Mouse (Mus musculus) heart, embryonic 14.5 days (tissue): ENCODE data around the gene A730071L15Rik. TPM values are rescaled to one million over a fixed set of nuclear protein-coding genes. Genes with fewer than 3 reads are reported as not detected.

ENCODE experiments used
- ATAC-seq: fragments of 200-750 bp; cut with Nextera tagmentation; 2 replicates; pipeline ENCODE4 v1.8.0; 2017; ENCODE audit warnings: low read depth, moderate TSS enrichment; ENCODE audit not compliant: insufficient number of reproducible peaks, insufficient read depth, low FRiP score
- H3K27ac ChIP-seq, 2 experiments: fragments of 200-500 bp in 1 of 2; fragments of 300-500 bp in 1 of 2; sonication (generic) in 1 of 2; replicated peaks in 1 of 2; 2 replicates each; pipeline ENCODE4 v1.5.1; 2012 to 2014; ENCODE audit warnings: low read depth in 2 of 2, low read length in 2 of 2, control low read depth in 1 of 2, mild to moderate bottlenecking in 1 of 2, mixed read lengths in 1 of 2; ENCODE audit not compliant: control insufficient read depth in 1 of 2, insufficient read depth in 1 of 2
- H3K27me3 ChIP-seq: fragments of 300-500 bp; sonication (generic); 2 replicates; pipeline ENCODE4 v1.6.1; 2014; ENCODE audit warnings: mild to moderate bottlenecking, low read length, control low read depth; ENCODE audit not compliant: control insufficient read depth, insufficient read depth
- H3K36me3 ChIP-seq: fragments of 300-500 bp; sonication (generic); 2 replicates; pipeline ENCODE4 v1.6.1; 2014; ENCODE audit warnings: mild to moderate bottlenecking, control low read depth, low read length, mixed read lengths; ENCODE audit not compliant: control insufficient read depth, insufficient read depth
- H3K4me1 ChIP-seq, 2 experiments: fragments of 200-500 bp in 1 of 2; fragments of 300-500 bp in 1 of 2; sonication (generic) in 1 of 2; 2 replicates each; pipeline ENCODE4 v1.6.1; 2012 to 2014; ENCODE audit warnings: low read length in 2 of 2, control low read depth in 1 of 2, mixed read lengths in 1 of 2; ENCODE audit not compliant: control insufficient read depth in 2 of 2, insufficient read depth in 2 of 2
- H3K4me2 ChIP-seq: fragments of 300-500 bp; sonication (generic); 2 replicates; pipeline ENCODE4 v1.6.1; 2014; ENCODE audit warnings: mild to moderate bottlenecking, low read length
- H3K4me3 ChIP-seq, 2 experiments: fragments of 200-500 bp in 1 of 2; fragments of 300-500 bp in 1 of 2; sonication (generic) in 1 of 2; 2 replicates each; pipeline ENCODE4 v1.5.1; 2012 to 2014; ENCODE audit warnings: low read length in 2 of 2, mild to moderate bottlenecking in 2 of 2, control low read depth in 1 of 2, low read depth in 1 of 2, moderate library complexity in 1 of 2; ENCODE audit not compliant: control insufficient read depth in 1 of 2, insufficient read depth in 1 of 2
- H3K9ac ChIP-seq: fragments of 300-500 bp; sonication (generic); 2 replicates; pipeline ENCODE4 v1.6.1; 2014; ENCODE audit warnings: mild to moderate bottlenecking, low read length
- H3K9me3 ChIP-seq: fragments of 300-500 bp; sonication (generic); 2 replicates; pipeline ENCODE4 v1.6.1; 2016; ENCODE audit warnings: low read length, control low read depth; ENCODE audit not compliant: control insufficient read depth
- WGBS: fragments of 180-500 bp; shearing (Covaris S2); extraction: QIAGEN DNeasy Blood & Tissue Kit; methylation state at CpG from one replicate; pipeline ENCODE4 v1.1.7; 2014; 5-methylcytosine and 5-hydroxymethylcytosine counted together
- polyA plus RNA-seq: library from polyadenylated mRNA; unstranded; fragments of >200 nt; fragmentation: Nextera tagmentation; extraction: Ambion mirVana; gene quantifications from 2 replicates; pipeline ENCODE4 v1.2.1, GENCODE M21; 2014

Gene A730071L15Rik
- polyA plus RNA-seq, 1 experiment from 2014 or later, result 0.80 TPM

- Histone ChIP-seq H3K9ac (no peak overlapping the region), H3K4me2 (no peak overlapping the region), H3K36me3 (no peaks in the 10 kb centered on the region), H3K27me3 (no peaks in the 10 kb centered on the region), H3K4me1 (peaks cover 14 to 40% of the 10 kb centered on the region in 2 experiments), H3K9me3 (no peaks in the 10 kb centered on the region), H3K27ac (no peak overlapping the region), H3K4me3 (no peak overlapping the region)
- no peak for ATAC-seq
- WGBS, result 79% methylated on average over 2 of the region's 2 CpGs
These were observed 16.6 kb upstream of the A730071L15Rik start for GRCm38 (mm10) chr11:6183246-6183645.

- no peak overlapping the region for H3K9ac ChIP-seq
- no peaks in the 10 kb centered on the region for H3K36me3 ChIP-seq
- no peaks in the 10 kb centered on the region for H3K27me3 ChIP-seq
- 65% methylated on average over 11 of the region's 11 CpGs for WGBS
- no peak overlapping the region for H3K4me3 ChIP-seq
- no peak overlapping the region for H3K27ac ChIP-seq
- no peak for ATAC-seq
- H3K4me1 ChIP-seq, result peaks cover 10 to 32% of the 10 kb centered on the region in 2 experiments
- H3K9me3 ChIP-seq, result no peaks in the 10 kb centered on the region
- H3K4me2 ChIP-seq, result no peak overlapping the region
These were observed 15.5 kb upstream of the A730071L15Rik start for GRCm38 (mm10) chr11:6184202-6184935.

- Histone ChIP-seq H3K4me2 (no peak overlapping the region), H3K4me3 (no peak overlapping the region), H3K9ac (no peak overlapping the region), H3K9me3 (no peaks in the 10 kb centered on the region), H3K36me3 (peaks cover 15% of the 10 kb centered on the region), H3K27ac (no peak overlapping the region), H3K4me1 (peaks cover 8 to 29% of the 10 kb centered on the region in 2 experiments), H3K27me3 (no peaks in the 10 kb centered on the region)
- 80% methylated on average over 3 of the region's 3 CpGs for WGBS
- ATAC-seq, result no peak
These were observed 12.4 kb upstream of the A730071L15Rik start for GRCm38 (mm10) chr11:6187399-6187798.

GRCm38 (mm10) chr11:6187878-6188277 is 12.0 kb upstream of the A730071L15Rik start:
- Histone ChIP-seq H3K36me3 (peaks cover 20% of the 10 kb centered on the region), H3K4me3 (no peak overlapping the region), H3K4me1 (peaks cover 7 to 26% of the 10 kb centered on the region in 2 experiments), H3K9ac (no peak overlapping the region), H3K4me2 (no peak overlapping the region), H3K27ac (peak overlapping the region in 1 of 2 experiments; percentile 50; a peak in 2 of 4 replicates), H3K9me3 (no peaks in the 10 kb centered on the region), H3K27me3 (no peaks in the 10 kb centered on the region)
- peak; percentile 55 for ATAC-seq
- WGBS, result 2% methylated on average over 2 of the region's 2 CpGs

GRCm38 (mm10) chr11:6196780-6197179 is 3.0 kb upstream of the A730071L15Rik start:
- H3K4me2 ChIP-seq, result no peak overlapping the region
- H3K9me3 ChIP-seq, result no peaks in the 10 kb centered on the region
- H3K9ac ChIP-seq, result no peak overlapping the region
- ATAC-seq, result no peak
- peaks cover 15% of the 10 kb centered on the region for H3K36me3 ChIP-seq
- no peaks in the 10 kb centered on the region for H3K27me3 ChIP-seq
- H3K27ac ChIP-seq, result no peak overlapping the region
- no peak overlapping the region for H3K4me3 ChIP-seq
- H3K4me1 ChIP-seq, result peaks cover 2 to 21% of the 10 kb centered on the region in 2 experiments
- 86% methylated on average over 8 of the region's 8 CpGs for WGBS

GRCm38 (mm10) chr11:6198449-6198848 is 1.4 kb upstream of the A730071L15Rik start:
- no peaks in the 10 kb centered on the region for H3K9me3 ChIP-seq
- ATAC-seq, result no peak
- H3K27me3 ChIP-seq, result no peaks in the 10 kb centered on the region
- H3K4me3 ChIP-seq, result peak overlapping the region in 1 of 2 experiments; percentile 83; a peak in 1 of 4 replicates
- no peaks in the 10 kb centered on the region for H3K36me3 ChIP-seq
- H3K9ac ChIP-seq, result no peak overlapping the region; the same call in 1 of the 2 replicates
- no peak overlapping the region for H3K27ac ChIP-seq
- 74% methylated on average over 4 of the region's 4 CpGs for WGBS
- peak overlapping the region; percentile 76 for H3K4me2 ChIP-seq
- peaks cover 2 to 21% of the 10 kb centered on the region in 2 experiments for H3K4me1 ChIP-seq

- H3K4me1 ChIP-seq, result peaks cover 2 to 21% of the 10 kb centered on the region in 2 experiments
- peak within 1 kb of the TSS; percentile 83 to 86 for H3K4me3 ChIP-seq
- H3K27me3 ChIP-seq, result no peaks in the 10 kb centered on the region
- peak within 1 kb of the TSS; percentile 88 for H3K9ac ChIP-seq
- H3K27ac ChIP-seq, result peak within 1 kb of the TSS; percentile 95 to 97
- WGBS, result under 1% methylated on average over 39 of the region's 39 CpGs
- ATAC-seq, result peak; percentile 89
- no peaks in the 10 kb centered on the region for H3K36me3 ChIP-seq
- H3K4me2 ChIP-seq, result peak within 1 kb of the TSS; percentile 76
- H3K9me3 ChIP-seq, result no peaks in the 10 kb centered on the region
These were observed 299 bp downstream of the A730071L15Rik start, which contains the start of gene Nudcd3 for GRCm38 (mm10) chr11:6200087-6200569. Gene Nudcd3, minus strand, starts transcription at chr11:6200415.
